Mouse (Mus musculus) midbrain, embryonic 13.5 days (tissue): ENCODE results near the gene Spr. TPM values are rescaled to one million over a fixed set of nuclear protein-coding genes. Genes with fewer than 3 reads are reported as not detected.

Source experiments
- ATAC-seq: fragments of 200-750 bp; cut with Nextera tagmentation; 2 replicates; pipeline ENCODE4 v1.8.0; 2017; ENCODE audit warnings: mild to moderate bottlenecking, moderate TSS enrichment, moderate library complexity
- H3K27ac ChIP-seq: fragments of 300-500 bp; sonication (generic); 2 replicates; pipeline ENCODE4 v1.5.1; 2015; ENCODE audit warnings: inconsistent platforms, mild to moderate bottlenecking, moderate library complexity
- H3K27me3 ChIP-seq: fragments of 300-500 bp; sonication (generic); 2 replicates; pipeline ENCODE4 v1.6.1; 2015; ENCODE audit warnings: mild to moderate bottlenecking, inconsistent platforms
- H3K36me3 ChIP-seq: fragments of 300-500 bp; sonication (generic); 2 replicates; pipeline ENCODE4 v1.6.1; 2015; ENCODE audit warnings: mild to moderate bottlenecking, inconsistent platforms
- H3K4me1 ChIP-seq: fragments of 300-500 bp; sonication (generic); replicated peaks from 2 replicates; pipeline ENCODE4 v1.6.1; 2015; ENCODE audit warnings: inconsistent platforms
- H3K4me2 ChIP-seq: fragments of 300-500 bp; sonication (generic); replicated peaks from 2 replicates; pipeline ENCODE4 v1.6.1; 2015; ENCODE audit warnings: moderate library complexity, mild to moderate bottlenecking, inconsistent platforms
- H3K4me3 ChIP-seq: fragments of 300-500 bp; sonication (generic); replicated peaks from 2 replicates; pipeline ENCODE4 v1.5.1; 2015; ENCODE audit warnings: mild to moderate bottlenecking, inconsistent platforms
- H3K9ac ChIP-seq: fragments of 300-500 bp; sonication (generic); replicated peaks from 2 replicates; pipeline ENCODE4 v1.6.1; 2015; ENCODE audit warnings: mild to moderate bottlenecking, inconsistent platforms
- H3K9me3 ChIP-seq: fragments of 300-500 bp; sonication (generic); 2 replicates; pipeline ENCODE4 v1.6.1; 2016; ENCODE audit warnings: mild to moderate bottlenecking, inconsistent platforms
- WGBS: fragments of 180-500 bp; shearing (Covaris S2); methylation state at CpG from one replicate; pipeline ENCODE4 v1.1.7; 2015; 5-methylcytosine and 5-hydroxymethylcytosine counted together
- polyA plus RNA-seq: library from polyadenylated mRNA; unstranded; fragments of >200 nt; fragmentation: Nextera tagmentation; extraction: Ambion mirVana; gene quantifications from 2 replicates; pipeline ENCODE4 v1.2.1, GENCODE M21; 2015

The Spr gene
- polyA plus RNA-seq, 1 experiment from 2014 or later = 22.2 TPM

DNA sequence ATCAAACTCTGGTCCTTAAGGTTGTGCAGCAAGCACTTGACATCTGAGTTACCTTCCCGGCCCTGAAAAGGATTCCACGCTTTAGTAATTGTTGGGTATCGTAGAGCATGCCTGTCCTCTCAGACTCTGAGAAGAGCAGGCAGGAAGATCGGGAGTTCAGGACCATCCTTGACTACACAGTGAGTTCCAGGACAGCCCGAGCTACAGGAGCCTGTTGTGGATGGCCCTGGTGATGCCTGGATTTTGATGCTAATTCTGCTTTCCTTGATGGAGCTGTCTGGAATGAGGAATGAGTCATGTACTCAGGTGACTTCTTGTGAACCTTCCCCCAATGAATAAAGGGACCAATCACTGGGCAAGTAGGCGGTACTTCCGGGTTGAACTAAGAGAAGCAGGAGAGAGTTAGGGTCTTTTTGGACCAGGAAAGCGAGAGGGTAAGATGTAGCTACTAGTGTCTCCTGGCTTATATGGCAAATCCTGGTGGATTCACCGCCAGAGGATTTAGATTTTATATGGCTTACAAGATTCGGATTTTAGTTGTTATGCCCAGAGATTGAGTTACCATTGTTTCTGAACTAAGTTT, 32.4 kb downstream of the Spr start:
- 88% methylated on average over 10 of the region's 10 CpGs for WGBS
- Histone ChIP-seq H3K9ac (no peak overlapping the region), H3K4me1 (no peaks in the 10 kb centered on the region), H3K27ac (no peak overlapping the region), H3K4me2 (no peak overlapping the region), H3K27me3 (no peaks in the 10 kb centered on the region), H3K9me3 (no peaks in the 10 kb centered on the region), H3K4me3 (no peak overlapping the region), H3K36me3 (no peaks in the 10 kb centered on the region)
- ATAC-seq = no peak

DNA sequence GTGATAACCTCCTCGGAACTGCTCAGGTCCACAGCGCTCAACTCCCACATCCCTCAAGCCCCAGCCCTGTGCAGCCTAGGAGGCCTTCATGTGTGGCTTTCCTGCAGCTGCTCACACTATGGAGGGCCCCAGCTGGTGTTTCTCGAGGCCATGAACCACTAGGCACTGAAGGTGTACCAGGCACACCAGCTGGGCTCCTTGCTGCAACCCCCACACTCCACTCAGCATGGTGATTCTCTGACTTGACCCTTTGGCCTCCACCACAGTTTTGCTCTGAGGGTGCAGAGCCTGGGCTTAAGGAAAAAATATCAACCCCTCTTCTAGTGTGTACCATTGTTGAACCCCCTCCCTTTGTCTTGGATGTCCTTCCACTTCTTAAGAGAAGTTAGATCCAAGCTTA, 34.2 kb downstream of the Spr start:
- Histone ChIP-seq H3K4me3 (no peak overlapping the region), H3K27me3 (no peaks in the 10 kb centered on the region), H3K27ac (no peak overlapping the region), H3K4me1 (no peaks in the 10 kb centered on the region), H3K4me2 (no peak overlapping the region), H3K9me3 (no peaks in the 10 kb centered on the region), H3K9ac (no peak overlapping the region), H3K36me3 (no peaks in the 10 kb centered on the region)
- ATAC-seq = no peak
- 94% methylated on average over 3 of the region's 3 CpGs for WGBS

DNA sequence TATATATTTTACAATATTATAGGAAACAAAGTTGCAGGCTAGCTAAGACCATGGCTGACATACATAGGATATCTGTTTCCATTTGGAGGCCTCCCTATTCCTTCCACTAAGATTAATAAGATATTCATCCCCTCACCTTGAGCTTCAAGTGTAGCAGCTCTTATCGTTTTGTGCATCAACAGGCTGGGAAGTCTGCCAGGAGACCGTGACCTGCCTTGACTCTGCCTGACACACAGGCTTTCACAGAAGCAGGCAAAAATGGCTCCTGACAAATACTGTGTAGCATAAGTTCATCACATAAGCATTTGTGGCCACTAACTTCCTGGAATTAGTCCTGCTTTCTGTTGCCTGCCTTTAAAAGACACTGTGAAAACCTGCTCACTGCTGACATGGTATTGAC, 41.1 kb downstream of the Spr start:
- 77% methylated on average over 2 of the region's 2 CpGs for WGBS
- no peak for ATAC-seq
- H3K27me3 ChIP-seq = no peaks in the 10 kb centered on the region
- no peak overlapping the region for H3K4me3 ChIP-seq
- no peak overlapping the region for H3K4me2 ChIP-seq
- H3K36me3 ChIP-seq = no peaks in the 10 kb centered on the region
- no peaks in the 10 kb centered on the region for H3K9me3 ChIP-seq
- H3K4me1 ChIP-seq = no peaks in the 10 kb centered on the region
- H3K9ac ChIP-seq = no peak overlapping the region
- H3K27ac ChIP-seq = no peak overlapping the region

DNA sequence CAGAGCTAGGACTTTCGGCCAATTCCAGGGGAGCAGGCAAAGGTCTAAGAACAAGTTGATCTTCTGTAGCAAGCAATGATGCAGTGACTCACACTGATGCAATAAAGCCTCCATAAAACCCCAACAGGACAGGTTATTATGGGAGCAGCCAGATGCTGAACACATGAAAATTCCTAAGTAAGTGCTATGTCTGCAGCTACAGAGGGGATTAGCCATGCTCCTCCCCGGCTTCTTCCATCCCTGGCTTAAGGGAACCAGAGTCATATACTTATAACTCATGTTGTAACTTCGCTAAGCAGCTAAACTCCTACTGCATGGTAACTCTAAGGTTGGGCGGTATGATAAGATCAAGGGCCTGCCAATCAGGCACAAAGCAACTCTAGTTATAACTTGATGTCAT, 50.1 kb downstream of the Spr start:
- no peak for ATAC-seq

DNA sequence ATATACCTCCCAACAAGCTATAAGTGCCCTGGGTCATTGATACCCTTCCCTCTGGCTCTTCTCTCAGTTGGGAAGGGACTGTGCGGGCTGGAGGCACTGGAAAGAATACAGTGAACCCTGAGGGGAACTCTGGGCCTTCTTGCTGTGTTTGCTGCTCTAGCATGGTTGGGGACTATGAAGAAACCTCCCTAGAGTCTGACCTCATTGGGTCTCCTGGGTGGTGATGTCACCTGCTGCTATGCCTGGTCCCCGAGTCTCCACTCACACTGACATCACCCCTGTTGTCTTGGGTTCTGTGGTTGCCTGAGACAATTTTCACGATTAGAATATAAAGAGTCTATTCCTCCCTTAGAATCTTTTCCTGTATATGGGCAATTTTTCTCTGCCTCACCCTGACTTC, 50.9 kb downstream of the Spr start:
- H3K4me3 ChIP-seq = no peak overlapping the region
- no peaks in the 10 kb centered on the region for H3K36me3 ChIP-seq
- H3K4me2 ChIP-seq = no peak overlapping the region
- no peak overlapping the region for H3K27ac ChIP-seq
- no peaks in the 10 kb centered on the region for H3K9me3 ChIP-seq
- WGBS = 68% methylated on average over 3 of the region's 3 CpGs
- ATAC-seq = no peak
- H3K4me1 ChIP-seq = no peaks in the 10 kb centered on the region
- no peak overlapping the region for H3K9ac ChIP-seq
- no peaks in the 10 kb centered on the region for H3K27me3 ChIP-seq

More for the DNA sequence above, 50.1 kb downstream of the Spr start:
- H3K4me1 ChIP-seq = no peaks in the 10 kb centered on the region
- H3K9ac ChIP-seq = no peak overlapping the region
- no peaks in the 10 kb centered on the region for H3K9me3 ChIP-seq
- H3K4me3 ChIP-seq = no peak overlapping the region
- no peaks in the 10 kb centered on the region for H3K27me3 ChIP-seq
- H3K4me2 ChIP-seq = no peak overlapping the region
- no peak overlapping the region for H3K27ac ChIP-seq
- WGBS = 82% methylated on average over 4 of the region's 4 CpGs
- H3K36me3 ChIP-seq = no peaks in the 10 kb centered on the region

Other genes with a start within 250 kb of the Spr start
- gene Exoc6b, start 68.3 kb downstream of the Spr start, polyA plus RNA-seq = 46.8 and 52.2 TPM in 2 replicates
- gene Emx1, start 49.7 kb upstream of the Spr start, polyA plus RNA-seq = 1.8 and 7.2 TPM in 2 replicates
- gene Sfxn5, start 195.7 kb upstream of the Spr start, polyA plus RNA-seq = 12.6 and 13.4 TPM in 2 replicates
- 12.2 and 12.4 TPM in 2 replicates for gene Rab11fip5, start 236.9 kb upstream of the Spr start, polyA plus RNA-seq